ENCODE assay signal across 22 mouse cellular contexts in genomic region chr14:119670836-119671587, GRCm38 (mm10).
DNase-seq lines count a peak whose midpoint lies in the region; ATAC-seq and TF ChIP-seq lines count a peak whose summit lies in the region.
"Had no signal": no experiment of that assay in that cellular context is flagged by ENCODE, and none has a peak within 500 bp of the region (broad histone marks: within the 10 kb centered on the region; RNA-seq: fewer than 3 reads in every experiment).

No protein-coding gene starts in this region.

- WGBS in forebrain, embryonic 11.5 days, result 91% methylated on average over 16 of the region's 16 CpGs
- WGBS in forebrain, embryonic 12.5 days, result 92% methylated on average over 16 of the region's 16 CpGs
- WGBS in forebrain, postnatal 0 days, result 71% methylated on average over 16 of the region's 16 CpGs

- no peaks in the 10 kb centered on the region for H3K4me1 ChIP-seq in forebrain, embryonic 11.5 days (replicated peaks; ENCODE audit: control insufficient read depth, insufficient read depth, low read length)
- H3K4me1 ChIP-seq in forebrain, embryonic 12.5 days, result no peaks in the 10 kb centered on the region
- H3K4me1 ChIP-seq in forebrain, postnatal 0 days (ENCODE audit: insufficient read depth), result no peaks in the 10 kb centered on the region
- H3K4me1 ChIP-seq: kidney, embryonic 15.5 days; neural tube, embryonic 12.5 days; stomach, embryonic 15.5 days had no signal

- peak; percentile 53 for DNase-seq in forebrain, embryonic 11.5 days (ENCODE audit: low spot score)
- peak; percentile 22 to 29 for DNase-seq in layer of hippocampus, postnatal 10 days (ENCODE audit: low spot score in 2 of 2)
- DNase-seq in layer of hippocampus, adult 9-10 months (ENCODE audit: low spot score), result no peak
- DNase-seq in right cerebral cortex, adult 18-20 months, result peak; percentile 33
- no peak for DNase-seq in right cerebral cortex, postnatal 10 days (ENCODE audit: low spot score in 2 of 2)
- DNase-seq in forebrain, postnatal 0 days, result peak; percentile 49
- DNase-seq in urinary bladder, postnatal 25 days (ENCODE audit: low spot score), result no peak
- DNase-seq: adrenal gland, postnatal 14 days; cerebellum, adult 18-20 months; heart, postnatal 36 days; kidney, postnatal 4 days; thymus, adult 18-20 months; thymus, postnatal 4 days had no signal

- no peak overlapping the region for H3K4me2 ChIP-seq in forebrain, embryonic 11.5 days (ENCODE audit: low read depth, low read length, severe bottlenecking)
- H3K4me2 ChIP-seq in forebrain, embryonic 12.5 days, result no peak overlapping the region
- H3K4me2 ChIP-seq in forebrain, postnatal 0 days (ENCODE audit: low read depth), result peak overlapping the region; percentile 4; the same call in 1 of the 2 replicates
- H3K4me2 ChIP-seq: hindbrain, embryonic 15.5 days; kidney, embryonic 15.5 days; midbrain, embryonic 13.5 days; neural tube, embryonic 12.5 days; stomach, embryonic 15.5 days had no signal

- no peaks in the 10 kb centered on the region for H3K9me3 ChIP-seq in forebrain, embryonic 11.5 days (ENCODE audit: control insufficient read depth, low read length)
- no peaks in the 10 kb centered on the region for H3K9me3 ChIP-seq in forebrain, embryonic 12.5 days
- no peaks in the 10 kb centered on the region for H3K9me3 ChIP-seq in forebrain, postnatal 0 days (ENCODE audit: low read length)
- H3K9me3 ChIP-seq: hindbrain, embryonic 15.5 days; kidney, embryonic 15.5 days; midbrain, embryonic 13.5 days; neural tube, embryonic 12.5 days; stomach, embryonic 15.5 days had no signal

- no peak overlapping the region for H3K4me3 ChIP-seq in forebrain, embryonic 11.5 days (ENCODE audit: low read depth, low read length)
- no peak overlapping the region for H3K4me3 ChIP-seq in forebrain, embryonic 12.5 days (replicated peaks)
- H3K4me3 ChIP-seq in forebrain, postnatal 0 days (ENCODE audit: low read depth, low read length), result no peak overlapping the region
- H3K4me3 ChIP-seq: hindbrain, embryonic 15.5 days; kidney, embryonic 15.5 days; midbrain, embryonic 13.5 days; neural tube, embryonic 12.5 days; stomach, embryonic 15.5 days had no signal

- H3K27me3 ChIP-seq in forebrain, embryonic 11.5 days (ENCODE audit: control insufficient read depth, insufficient read depth, low read length), result no peaks in the 10 kb centered on the region
- H3K27me3 ChIP-seq in forebrain, embryonic 12.5 days, result no peaks in the 10 kb centered on the region
- H3K27me3 ChIP-seq in forebrain, postnatal 0 days (ENCODE audit: insufficient read depth, low read length), result no peaks in the 10 kb centered on the region
- H3K27me3 ChIP-seq: hindbrain, embryonic 15.5 days; kidney, embryonic 15.5 days; midbrain, embryonic 13.5 days; neural tube, embryonic 12.5 days; stomach, embryonic 15.5 days had no signal

- no peak for TF ChIP-seq CTCF in forebrain, postnatal 0 days (IDR thresholded peaks at IDR 0.05; ENCODE audit: low read depth)

- no peak for ATAC-seq in forebrain, embryonic 11.5 days (replicated peaks; ENCODE audit: low FRiP score)
- no peak for ATAC-seq in forebrain, embryonic 12.5 days (ENCODE audit: low FRiP score)
- ATAC-seq in forebrain, postnatal 0 days, result peak; percentile 78
- ATAC-seq: intestine, embryonic 16.5 days; midbrain, embryonic 13.5 days had no signal

- H3K27ac ChIP-seq in forebrain, embryonic 11.5 days (ENCODE audit: low read depth, low read length), result no peak overlapping the region
- no peak overlapping the region for H3K27ac ChIP-seq in forebrain, embryonic 12.5 days
- H3K27ac ChIP-seq in forebrain, postnatal 0 days (ENCODE audit: low read depth, low read length), result no peak overlapping the region
- H3K27ac ChIP-seq: hindbrain, embryonic 15.5 days; kidney, embryonic 15.5 days; liver, embryonic 14.5 days; midbrain, embryonic 13.5 days; neural tube, embryonic 12.5 days; stomach, embryonic 15.5 days had no signal

- no peaks in the 10 kb centered on the region for H3K36me3 ChIP-seq in forebrain, embryonic 11.5 days (ENCODE audit: control insufficient read depth, insufficient read depth, low read length)
- no peaks in the 10 kb centered on the region for H3K36me3 ChIP-seq in forebrain, embryonic 12.5 days (replicated peaks)
- H3K36me3 ChIP-seq in forebrain, postnatal 0 days (ENCODE audit: insufficient read depth), result no peaks in the 10 kb centered on the region
- H3K36me3 ChIP-seq: G1E; hindbrain, embryonic 15.5 days; kidney, embryonic 15.5 days; midbrain, embryonic 13.5 days; neural tube, embryonic 12.5 days; stomach, embryonic 15.5 days had no signal

- H3K9ac ChIP-seq in forebrain, embryonic 11.5 days (ENCODE audit: low read length), result no peak overlapping the region
- no peak overlapping the region for H3K9ac ChIP-seq in forebrain, embryonic 12.5 days
- H3K9ac ChIP-seq in forebrain, postnatal 0 days, result no peak overlapping the region
- H3K9ac ChIP-seq: hindbrain, embryonic 15.5 days; kidney, embryonic 15.5 days; liver, embryonic 14.5 days; midbrain, embryonic 13.5 days; neural tube, embryonic 12.5 days; stomach, embryonic 15.5 days had no signal

Comparison
In these comparisons a context has a peak if more than half of its experiments do, and no peak if none do; other contexts are left out.
1. DNase-seq: peak in forebrain, embryonic 11.5 days (single experiment), layer of hippocampus, postnatal 10 days (2 of 2), right cerebral cortex, adult 18-20 months (single experiment) and forebrain, postnatal 0 days (single experiment); none in layer of hippocampus, adult 9-10 months (single experiment), right cerebral cortex, postnatal 10 days (0 of 2) and urinary bladder, postnatal 25 days (single experiment).